Mouse (Mus musculus) cerebellum, adult 2 months (tissue): ENCODE data around the gene Ggps1.

Experiments used
- CTCF ChIP-seq: fragments of 200-500 bp; IDR thresholded peaks from 2 replicates; pipeline ENCODE4 v1.5.1; 2011; ENCODE audit warnings: low read depth, mild to moderate bottlenecking, control low read depth, low read length, moderate library complexity, borderline replicate concordance; ENCODE audit not compliant: insufficient read depth
- POLR2A ChIP-seq: fragments of 200-500 bp; IDR thresholded peaks from 2 replicates; pipeline ENCODE4 v1.6.1; 2011; ENCODE audit warnings: low read length, control low read depth, borderline replicate concordance; ENCODE audit not compliant: insufficient read depth

- no peak for TF ChIP-seq POLR2A
- no peak for TF ChIP-seq CTCF
Measured at GRCm38 (mm10) chr13:14065701-14066100, 2.4 kb upstream of the Ggps1 start.
